ENCODE assay signal across 11 mouse cellular contexts in the genomic region with DNA sequence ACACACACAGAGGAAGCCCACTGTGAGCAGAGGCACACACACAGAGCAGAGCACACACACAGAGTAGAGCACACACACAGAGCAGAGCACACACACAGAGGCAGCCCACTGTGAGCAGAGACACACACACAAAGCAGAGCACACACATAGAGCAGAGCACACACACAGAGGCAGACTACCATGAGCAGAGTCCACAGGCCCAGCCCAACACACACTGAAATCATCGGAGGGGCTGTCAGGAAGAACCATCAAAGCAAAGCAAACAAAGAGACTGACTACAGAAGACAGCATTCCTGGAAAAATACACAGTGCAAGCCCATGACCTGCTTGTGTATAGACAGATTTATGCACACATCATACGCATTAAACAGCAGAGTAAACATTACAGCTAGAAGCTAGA. TPM values are rescaled to one million over a fixed set of nuclear protein-coding genes. Genes with fewer than 3 reads are reported as not detected.
DNase-seq lines count a peak whose midpoint lies in the region; ATAC-seq lines count a peak whose summit lies in the region.
"Had no signal": no experiment of that assay in that cellular context is flagged by ENCODE, and none has a peak within 500 bp of the region (broad histone marks: within the 10 kb centered on the region; RNA-seq: fewer than 3 reads in every experiment).

No protein-coding gene starts in this region.

- H3K27me3 ChIP-seq in heart, embryonic 12.5 days (replicated peaks): no peaks in the 10 kb centered on the region; the same call in 1 of the 2 replicates
- H3K27me3 ChIP-seq in hindbrain, embryonic 13.5 days: peaks cover 16% of the 10 kb centered on the region
- H3K27me3 ChIP-seq in liver, embryonic 16.5 days (ENCODE audit: control insufficient read depth, insufficient read depth, low read depth, low read length): no peaks in the 10 kb centered on the region

- WGBS in heart, embryonic 12.5 days: 56% methylated on average over 2 of the region's 2 CpGs
- WGBS in hindbrain, embryonic 13.5 days: 64% methylated on average over 2 of the region's 2 CpGs
- 56% methylated on average over 2 of the region's 2 CpGs for WGBS in liver, embryonic 16.5 days (ENCODE audit: insufficient replicate concordance)

- H3K4me3 ChIP-seq in heart, embryonic 12.5 days: no peak overlapping the region
- H3K4me3 ChIP-seq in hindbrain, embryonic 13.5 days: no peak overlapping the region
- H3K4me3 ChIP-seq in liver, embryonic 16.5 days (ENCODE audit: low read depth, low read length): no peak overlapping the region
- H3K4me3 ChIP-seq: gastrocnemius, adult 2 months had no signal

- no peak overlapping the region for H3K4me2 ChIP-seq in heart, embryonic 12.5 days
- no peak overlapping the region for H3K4me2 ChIP-seq in hindbrain, embryonic 13.5 days
- no peak overlapping the region for H3K4me2 ChIP-seq in liver, embryonic 16.5 days (ENCODE audit: low read depth, low read length)

- peaks cover 31% of the 10 kb centered on the region for H3K4me1 ChIP-seq in heart, embryonic 12.5 days (replicated peaks)
- no peaks in the 10 kb centered on the region for H3K4me1 ChIP-seq in hindbrain, embryonic 13.5 days (replicated peaks)
- peaks cover 9% of the 10 kb centered on the region for H3K4me1 ChIP-seq in liver, embryonic 16.5 days (ENCODE audit: control insufficient read depth, low read depth, low read length)

- DNase-seq in heart, postnatal 4 days: no peak
- DNase-seq in NIH3T3 (ENCODE audit: low read depth): peak; percentile 34
- DNase-seq in adrenal gland, postnatal 14 days: no peak
- no peak for DNase-seq in left cerebral cortex, adult 8-10 months (ENCODE audit: low spot score in 2 of 2)
- DNase-seq in spleen, postnatal 10 days (ENCODE audit: low spot score in 2 of 2): no peak
- DNase-seq: cerebellum, adult 9-10 months; gastrocnemius, adult 2 months; left cerebral cortex, postnatal 4 days had no signal

- no peak for ATAC-seq in heart, embryonic 12.5 days (ENCODE audit: insufficient number of reproducible peaks, low FRiP score)
- no peak for ATAC-seq in hindbrain, embryonic 13.5 days (ENCODE audit: low FRiP score)
- ATAC-seq in liver, embryonic 16.5 days (ENCODE audit: low read depth): peak; percentile 75

- H3K27ac ChIP-seq in heart, embryonic 12.5 days (ENCODE audit: poor library complexity, severe bottlenecking): peak overlapping the region; percentile 84
- peak overlapping the region; percentile 36; the same call in 1 of the 2 replicates for H3K27ac ChIP-seq in hindbrain, embryonic 13.5 days
- H3K27ac ChIP-seq in liver, embryonic 16.5 days (ENCODE audit: low read length): peak overlapping the region; percentile 69

- no peaks in the 10 kb centered on the region for H3K9me3 ChIP-seq in heart, embryonic 12.5 days (replicated peaks)
- H3K9me3 ChIP-seq in hindbrain, embryonic 13.5 days: no peaks in the 10 kb centered on the region
- no peaks in the 10 kb centered on the region for H3K9me3 ChIP-seq in liver, embryonic 16.5 days (replicated peaks; ENCODE audit: control insufficient read depth, low read length)

- no peak overlapping the region for H3K9ac ChIP-seq in heart, embryonic 12.5 days
- no peak overlapping the region for H3K9ac ChIP-seq in hindbrain, embryonic 13.5 days
- H3K9ac ChIP-seq in liver, embryonic 16.5 days (ENCODE audit: low read depth, low read length): no peak overlapping the region

- peaks cover 11% of the 10 kb centered on the region; the same call in 1 of the 2 replicates for H3K36me3 ChIP-seq in heart, embryonic 12.5 days
- H3K36me3 ChIP-seq in hindbrain, embryonic 13.5 days: no peaks in the 10 kb centered on the region
- H3K36me3 ChIP-seq in liver, embryonic 16.5 days (ENCODE audit: control insufficient read depth, insufficient read depth): no peaks in the 10 kb centered on the region

RNA-seq across cellular contexts. Expression of a gene that starts 7.4 kb away (rescaled TPM):
- 2.7 and 3.6 TPM in 2 replicates for polyA plus RNA-seq in heart, embryonic 12.5 days (2016; fragmentation: Nextera tagmentation; extraction: Ambion mirVana)
- total RNA-seq in heart, postnatal 4 days (2021): 1 to 10 TPM; 1.6 to 1.8 TPM
- polyA plus RNA-seq in hindbrain, embryonic 13.5 days (2015; fragmentation: Nextera tagmentation; extraction: Ambion mirVana): 1.3 and 1.4 TPM in 2 replicates
- 1.1 and 1.4 TPM in 2 replicates for polyA plus RNA-seq in liver, embryonic 16.5 days (2015; fragmentation: Nextera tagmentation; extraction: Ambion mirVana)
- total RNA-seq in adrenal gland, postnatal 14 days (2021): 3.7 and 4.8 TPM in 2 replicates
- 1 to 10 TPM in 1 of 4 experiments, under 1 TPM in 3; 0.63 to 1.4 (median 0.85) TPM for total RNA-seq in left cerebral cortex, adult 8-10 months (2022)

RNA-seq across cellular contexts. Expression of a gene that starts 8.3 kb away (rescaled TPM):
- polyA plus RNA-seq in heart, embryonic 12.5 days (2016; fragmentation: Nextera tagmentation; extraction: Ambion mirVana): 30.6 and 31.2 TPM in 2 replicates
- total RNA-seq in heart, postnatal 4 days (2021): 10 to 100 TPM; 27.3 to 29.3 TPM
- 15.0 and 15.5 TPM in 2 replicates for polyA plus RNA-seq in hindbrain, embryonic 13.5 days (2015; fragmentation: Nextera tagmentation; extraction: Ambion mirVana)
- polyA plus RNA-seq in liver, embryonic 16.5 days (2015; fragmentation: Nextera tagmentation; extraction: Ambion mirVana): 11.6 and 13.0 TPM in 2 replicates
- 27.6 and 32.3 TPM in 2 replicates for total RNA-seq in adrenal gland, postnatal 14 days (2021)
- 1 to 10 TPM; 2.4 to 5.6 (median 3.1) TPM for total RNA-seq in left cerebral cortex, adult 8-10 months (2022)

RNA-seq across cellular contexts. Expression of a gene that starts 46.7 kb away (rescaled TPM):
- 177 and 191 TPM in 2 replicates for polyA plus RNA-seq in heart, embryonic 12.5 days (2016; fragmentation: Nextera tagmentation; extraction: Ambion mirVana)
- 100 to 1,000 TPM; 226 TPM for total RNA-seq in heart, postnatal 4 days (2021)
- polyA plus RNA-seq in hindbrain, embryonic 13.5 days (2015; fragmentation: Nextera tagmentation; extraction: Ambion mirVana): 163 and 166 TPM in 2 replicates
- 78.1 and 78.4 TPM in 2 replicates for polyA plus RNA-seq in liver, embryonic 16.5 days (2015; fragmentation: Nextera tagmentation; extraction: Ambion mirVana)
- 190 and 212 TPM in 2 replicates for total RNA-seq in adrenal gland, postnatal 14 days (2021)
- total RNA-seq in left cerebral cortex, adult 8-10 months (2022): 100 to 1,000 TPM; 127 to 151 (median 148) TPM

RNA-seq across cellular contexts. Expression of a gene that starts 52.1 kb away (rescaled TPM):
- polyA plus RNA-seq in heart, embryonic 12.5 days (2016; fragmentation: Nextera tagmentation; extraction: Ambion mirVana): 35.0 and 35.2 TPM in 2 replicates
- 10 to 100 TPM; 32.5 to 33.2 TPM for total RNA-seq in heart, postnatal 4 days (2021)
- 35.1 and 35.5 TPM in 2 replicates for polyA plus RNA-seq in hindbrain, embryonic 13.5 days (2015; fragmentation: Nextera tagmentation; extraction: Ambion mirVana)
- 12.7 and 12.9 TPM in 2 replicates for polyA plus RNA-seq in liver, embryonic 16.5 days (2015; fragmentation: Nextera tagmentation; extraction: Ambion mirVana)
- 39.2 and 48.2 TPM in 2 replicates for total RNA-seq in adrenal gland, postnatal 14 days (2021)
- 10 to 100 TPM; 28.8 to 37.6 (median 33.8) TPM for total RNA-seq in left cerebral cortex, adult 8-10 months (2022)

RNA-seq across cellular contexts. Expression of a gene that starts 59.4 kb away (rescaled TPM):
- 36.3 and 41.2 TPM in 2 replicates for polyA plus RNA-seq in heart, embryonic 12.5 days (2016; fragmentation: Nextera tagmentation; extraction: Ambion mirVana)
- total RNA-seq in heart, postnatal 4 days (2021): 10 to 100 TPM; 17.3 to 18.4 TPM
- polyA plus RNA-seq in hindbrain, embryonic 13.5 days (2015; fragmentation: Nextera tagmentation; extraction: Ambion mirVana): 47.5 and 47.9 TPM in 2 replicates
- polyA plus RNA-seq in liver, embryonic 16.5 days (2015; fragmentation: Nextera tagmentation; extraction: Ambion mirVana): 23.3 and 25.3 TPM in 2 replicates
- 17.9 and 20.6 TPM in 2 replicates for total RNA-seq in adrenal gland, postnatal 14 days (2021)
- 10 to 100 TPM; 14.5 to 18.7 (median 15.5) TPM for total RNA-seq in left cerebral cortex, adult 8-10 months (2022)
